Mouse (Mus musculus): ENCODE measurements around the gene Wnt16. TPM values are rescaled to one million over a fixed set of nuclear protein-coding genes. Genes with fewer than 3 reads are reported as not detected.

Wnt16 gene
- polyA plus RNA-seq, 1 experiment from 2014 or later, result not detected

DNA sequence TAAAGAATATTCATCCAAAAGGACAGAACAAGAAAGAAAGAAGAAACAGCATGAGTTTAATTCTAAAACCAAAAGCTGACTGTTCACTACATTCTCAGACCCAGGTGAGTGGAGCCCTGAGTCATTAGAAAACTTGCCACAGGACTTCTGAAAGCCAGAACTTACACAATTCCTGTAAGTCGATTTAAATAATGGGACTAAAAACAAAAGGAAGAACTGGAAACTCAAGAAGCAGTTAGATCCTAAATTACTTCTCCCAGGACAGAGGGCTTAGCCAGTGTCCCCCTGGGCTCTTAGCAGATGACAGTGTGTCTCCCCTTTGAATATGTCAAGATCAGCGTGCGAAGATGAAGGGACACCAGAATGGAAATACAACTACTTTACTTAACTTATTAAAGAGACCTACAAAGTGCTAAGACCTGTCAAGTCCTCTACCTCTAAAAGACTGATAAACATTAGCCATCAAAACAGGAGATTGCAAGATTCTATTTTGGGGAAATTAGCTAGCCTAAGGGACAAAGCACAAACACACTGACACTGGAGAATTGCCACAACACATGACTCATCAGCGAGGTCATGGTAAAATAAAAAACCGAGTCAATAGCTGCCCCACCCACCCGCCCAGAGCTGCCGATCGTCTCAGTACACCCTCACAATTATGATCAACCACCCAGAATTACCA is 18.0 kb upstream of the Wnt16 start:
- Histone ChIP-seq H3K9ac (ENCODE audit: low read depth, low read length) (no peak overlapping the region), H3K9me3 (replicated peaks; ENCODE audit: control insufficient read depth, low read length, poor library complexity, severe bottlenecking) (no peaks in the 10 kb centered on the region), H3K4me1 (ENCODE audit: control insufficient read depth, insufficient read depth, low read length) (no peaks in the 10 kb centered on the region), H3K27me3 (ENCODE audit: control insufficient read depth, insufficient read depth, low read depth, low read length) (no peaks in the 10 kb centered on the region), H3K4me3 (ENCODE audit: low read depth, low read length) (no peak overlapping the region), H3K36me3 (ENCODE audit: control insufficient read depth, insufficient read depth, low read length) (no peaks in the 10 kb centered on the region), H3K4me2 (ENCODE audit: low read length) (no peak overlapping the region), H3K27ac (ENCODE audit: low read length) (no peak overlapping the region)
- ATAC-seq, result no peak
- WGBS, result 81% methylated on average over 8 of the region's 8 CpGs

DNA sequence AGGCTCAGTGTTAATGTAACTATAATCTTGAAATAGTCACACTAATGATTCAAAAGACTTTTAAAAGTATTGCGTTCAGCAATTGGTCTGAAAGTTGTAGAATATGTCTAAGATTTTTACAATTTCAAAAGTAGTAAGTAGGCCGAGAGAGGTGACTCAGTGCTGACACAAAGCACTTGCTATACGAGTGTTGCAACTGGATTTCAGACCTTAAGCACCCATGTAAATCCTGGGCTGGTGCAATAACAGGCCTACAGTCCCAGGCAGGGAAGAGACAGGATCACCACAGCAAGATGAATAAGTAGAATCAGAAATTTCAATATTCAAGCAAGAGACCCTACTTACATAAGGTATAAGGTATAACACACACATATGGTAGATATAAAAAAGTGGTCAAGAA is 10.1 kb upstream of the Wnt16 start:
- Histone ChIP-seq H3K9me3 (replicated peaks; ENCODE audit: control insufficient read depth, low read length, poor library complexity, severe bottlenecking) (no peaks in the 10 kb centered on the region), H3K4me2 (ENCODE audit: low read length) (no peak overlapping the region), H3K4me3 (ENCODE audit: low read depth, low read length) (no peak overlapping the region), H3K27ac (ENCODE audit: low read length) (no peak overlapping the region), H3K27me3 (ENCODE audit: control insufficient read depth, insufficient read depth, low read depth, low read length) (no peaks in the 10 kb centered on the region), H3K4me1 (ENCODE audit: control insufficient read depth, insufficient read depth, low read length) (no peaks in the 10 kb centered on the region), H3K36me3 (ENCODE audit: control insufficient read depth, insufficient read depth, low read length) (no peaks in the 10 kb centered on the region), H3K9ac (ENCODE audit: low read depth, low read length) (no peak overlapping the region)
- no peak for ATAC-seq
- WGBS, result 92% methylated on average over 3 of the region's 3 CpGs

DNA sequence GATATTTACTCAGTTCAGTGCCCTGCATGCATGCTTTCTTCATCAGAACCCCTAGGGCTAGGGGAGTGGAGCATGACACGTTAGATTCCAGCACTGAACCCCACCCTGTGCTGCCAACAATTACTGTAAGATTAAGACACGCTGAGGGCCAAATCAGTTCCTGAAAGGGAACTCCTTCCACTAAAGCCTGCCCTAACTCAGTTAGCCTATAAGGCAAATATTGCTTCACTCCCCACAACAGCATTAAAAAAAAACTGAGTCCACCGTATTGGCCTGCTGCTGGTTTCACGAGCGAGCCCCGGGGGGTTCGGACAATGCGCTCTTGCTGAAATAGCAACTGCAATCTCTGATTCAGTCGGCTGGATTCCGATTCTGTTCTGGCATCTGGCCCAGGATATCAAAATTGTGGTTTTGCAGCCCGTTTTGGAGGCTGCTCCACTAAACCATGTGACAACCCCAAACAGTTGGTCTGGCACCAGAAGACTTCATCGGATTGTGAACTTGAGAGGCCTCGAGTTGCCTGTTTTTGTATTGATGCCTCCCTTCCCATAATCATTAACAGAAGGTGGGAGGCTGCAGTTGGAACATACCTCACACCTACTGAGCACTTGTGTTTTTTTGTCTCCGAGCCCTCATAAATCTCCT is 7.7 kb upstream of the Wnt16 start:
- ATAC-seq, result no peak
- H3K27me3 ChIP-seq (ENCODE audit: control insufficient read depth, insufficient read depth, low read depth, low read length), result no peaks in the 10 kb centered on the region
- no peaks in the 10 kb centered on the region for H3K36me3 ChIP-seq (ENCODE audit: control insufficient read depth, insufficient read depth, low read length)
- no peak overlapping the region for H3K27ac ChIP-seq (ENCODE audit: low read length)
- no peak overlapping the region for H3K4me3 ChIP-seq (ENCODE audit: low read depth, low read length)
- H3K9me3 ChIP-seq (replicated peaks; ENCODE audit: control insufficient read depth, low read length, poor library complexity, severe bottlenecking), result no peaks in the 10 kb centered on the region
- H3K4me1 ChIP-seq (ENCODE audit: control insufficient read depth, insufficient read depth, low read length), result no peaks in the 10 kb centered on the region
- H3K4me2 ChIP-seq (ENCODE audit: low read length), result no peak overlapping the region
- WGBS, result 64% methylated on average over 14 of the region's 14 CpGs
- H3K9ac ChIP-seq (ENCODE audit: low read depth, low read length), result no peak overlapping the region

DNA sequence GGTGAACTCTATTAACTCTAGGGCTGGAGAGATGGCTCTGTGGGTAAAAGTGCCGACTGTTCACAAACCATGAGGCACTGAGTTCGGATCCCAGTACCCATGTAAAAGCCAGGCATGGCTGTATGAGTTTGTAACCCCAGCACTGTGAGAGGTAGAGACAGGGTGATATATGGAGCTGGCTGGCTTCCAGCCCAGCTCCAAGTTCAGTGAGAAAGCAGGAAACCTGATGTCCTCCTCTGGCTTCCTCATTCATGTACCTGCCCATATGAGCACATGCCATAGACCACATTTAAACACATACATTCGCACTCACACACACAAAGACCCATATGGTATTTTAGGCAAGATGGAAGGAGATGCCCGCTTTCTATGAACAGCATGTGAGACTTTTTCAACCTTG is 5.6 kb upstream of the Wnt16 start:
- 94% methylated on average over 4 of the region's 4 CpGs for WGBS
- no peak overlapping the region for H3K4me2 ChIP-seq (ENCODE audit: low read length)

DNA sequence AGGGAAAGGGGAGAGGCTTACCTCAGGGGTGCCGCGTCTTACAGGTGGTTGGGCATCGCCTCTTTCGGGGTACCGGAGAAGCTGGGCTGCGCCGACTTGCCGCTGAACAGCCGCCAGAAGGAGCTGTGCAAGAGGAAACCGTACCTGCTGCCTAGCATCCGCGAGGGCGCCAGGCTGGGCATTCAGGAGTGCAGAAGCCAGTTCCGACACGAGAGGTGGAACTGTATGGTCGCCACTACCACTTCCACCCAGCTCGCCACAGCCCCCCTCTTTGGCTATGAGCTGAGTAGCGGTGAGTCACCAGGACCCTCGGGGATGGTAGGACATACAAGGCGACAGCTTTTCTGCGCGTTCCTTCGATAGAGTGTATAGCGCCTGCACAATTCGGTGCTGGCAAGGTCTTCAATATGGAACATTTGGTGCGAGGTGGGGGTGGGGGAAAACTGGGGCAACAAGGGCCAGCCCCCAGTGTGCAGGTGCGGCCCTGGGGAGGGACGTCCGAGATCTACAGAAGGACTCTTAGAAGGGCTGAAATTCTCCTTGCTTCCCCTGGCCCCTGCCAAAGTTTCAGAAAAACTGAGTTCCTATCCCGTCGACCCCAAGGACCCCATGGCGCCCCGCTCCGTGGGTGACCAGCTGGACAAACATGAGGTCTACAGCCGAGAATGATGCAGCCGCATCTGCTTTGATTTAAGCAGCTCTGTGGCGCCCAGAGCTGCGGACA is 872 bp downstream of the Wnt16 start:
- H3K4me2 ChIP-seq (ENCODE audit: low read length), result peak overlapping the region; percentile 72
- H3K36me3 ChIP-seq (ENCODE audit: control insufficient read depth, insufficient read depth, low read length), result no peaks in the 10 kb centered on the region
- WGBS, result under 1% methylated on average over 38 of the region's 38 CpGs
- H3K4me1 ChIP-seq (ENCODE audit: control insufficient read depth, insufficient read depth, low read length), result peaks cover 14% of the 10 kb centered on the region
- peaks cover 18% of the 10 kb centered on the region for H3K27me3 ChIP-seq (ENCODE audit: control insufficient read depth, insufficient read depth, low read depth, low read length)
- H3K27ac ChIP-seq (ENCODE audit: low read length), result no peak overlapping the region
- ATAC-seq, result peak; percentile 92
- no peaks in the 10 kb centered on the region for H3K9me3 ChIP-seq (replicated peaks; ENCODE audit: control insufficient read depth, low read length, poor library complexity, severe bottlenecking)
- peak overlapping the region; percentile 4; the same call in 1 of the 2 replicates for H3K9ac ChIP-seq (ENCODE audit: low read depth, low read length)
- H3K4me3 ChIP-seq (ENCODE audit: low read depth, low read length), result peak overlapping the region; percentile 41

More for the DNA sequence above, 5.6 kb upstream of the Wnt16 start:
- Histone ChIP-seq H3K4me3 (ENCODE audit: low read depth, low read length) (no peak overlapping the region), H3K27me3 (ENCODE audit: control insufficient read depth, insufficient read depth, low read depth, low read length) (no peaks in the 10 kb centered on the region; the same call in 1 of the 2 replicates), H3K4me1 (ENCODE audit: control insufficient read depth, insufficient read depth, low read length) (no peaks in the 10 kb centered on the region), H3K9me3 (replicated peaks; ENCODE audit: control insufficient read depth, low read length, poor library complexity, severe bottlenecking) (no peaks in the 10 kb centered on the region), H3K27ac (ENCODE audit: low read length) (no peak overlapping the region), H3K36me3 (ENCODE audit: control insufficient read depth, insufficient read depth, low read length) (no peaks in the 10 kb centered on the region), H3K9ac (ENCODE audit: low read depth, low read length) (no peak overlapping the region)
- no peak for ATAC-seq

DNA sequence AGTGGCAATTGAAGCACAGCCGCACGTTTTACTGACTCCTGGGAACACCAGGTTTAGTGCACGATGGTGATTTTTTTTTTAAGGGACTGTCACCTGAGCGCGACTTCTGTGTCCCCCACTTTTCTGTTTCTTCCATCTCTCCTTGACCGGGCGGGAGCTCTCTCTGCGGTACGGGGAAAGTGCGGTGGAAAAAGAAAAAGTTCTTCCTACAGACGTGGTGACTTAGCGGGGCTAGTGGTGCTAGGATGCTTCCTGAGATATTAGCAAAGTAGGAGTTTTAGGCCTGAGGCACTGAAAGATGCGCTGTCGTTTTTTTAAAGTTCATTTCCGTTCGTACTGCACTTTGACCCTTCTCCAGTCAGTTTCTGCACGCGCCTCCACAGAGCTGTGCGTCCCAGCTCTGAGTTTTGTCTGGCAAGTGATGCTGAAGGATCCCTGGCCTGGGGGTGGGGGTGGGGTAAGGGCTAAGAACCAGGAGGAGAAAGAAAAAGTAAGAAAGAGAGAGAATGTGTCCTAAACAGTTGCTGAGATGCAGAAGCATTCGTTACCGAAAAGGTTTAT is 1.5 kb downstream of the Wnt16 start:
- H3K9me3 ChIP-seq (replicated peaks; ENCODE audit: control insufficient read depth, low read length, poor library complexity, severe bottlenecking), result no peaks in the 10 kb centered on the region
- peaks cover 14% of the 10 kb centered on the region for H3K4me1 ChIP-seq (ENCODE audit: control insufficient read depth, insufficient read depth, low read length)
- peaks cover 18% of the 10 kb centered on the region for H3K27me3 ChIP-seq (ENCODE audit: control insufficient read depth, insufficient read depth, low read depth, low read length)
- H3K9ac ChIP-seq (ENCODE audit: low read depth, low read length), result no peak overlapping the region
- H3K4me2 ChIP-seq (ENCODE audit: low read length), result peak overlapping the region; percentile 72
- no peak overlapping the region for H3K27ac ChIP-seq (ENCODE audit: low read length)
- no peak for ATAC-seq
- peak overlapping the region; percentile 41 for H3K4me3 ChIP-seq (ENCODE audit: low read depth, low read length)
- no peaks in the 10 kb centered on the region for H3K36me3 ChIP-seq (ENCODE audit: control insufficient read depth, insufficient read depth, low read length)
- 3% methylated on average over 21 of the region's 21 CpGs for WGBS

DNA sequence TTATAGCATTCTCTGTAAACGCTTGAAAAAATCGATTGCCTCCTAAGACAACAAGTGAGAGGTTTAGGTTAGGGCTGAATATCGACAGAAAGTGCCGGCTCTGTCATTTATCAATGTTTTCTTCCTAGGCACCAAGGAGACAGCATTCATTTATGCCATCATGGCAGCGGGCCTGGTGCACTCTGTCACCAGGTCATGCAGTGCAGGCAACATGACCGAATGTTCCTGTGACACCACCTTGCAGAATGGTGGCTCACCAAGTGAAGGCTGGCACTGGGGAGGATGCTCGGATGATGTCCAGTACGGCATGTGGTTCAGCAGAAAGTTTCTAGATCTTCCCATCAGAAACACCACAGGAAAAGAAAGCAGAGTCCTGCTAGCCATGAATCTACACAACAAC is 2.8 kb downstream of the Wnt16 start:
- ATAC-seq, result no peak
- 83% methylated on average over 8 of the region's 8 CpGs for WGBS
- H3K9ac ChIP-seq (ENCODE audit: low read depth, low read length), result no peak overlapping the region
- H3K27ac ChIP-seq (ENCODE audit: low read length), result no peak overlapping the region
- H3K4me2 ChIP-seq (ENCODE audit: low read length), result no peak overlapping the region
- H3K4me3 ChIP-seq (ENCODE audit: low read depth, low read length), result no peak overlapping the region
- peaks cover 18% of the 10 kb centered on the region for H3K27me3 ChIP-seq (ENCODE audit: control insufficient read depth, insufficient read depth, low read depth, low read length)
- H3K4me1 ChIP-seq (ENCODE audit: control insufficient read depth, insufficient read depth, low read length), result peaks cover 14% of the 10 kb centered on the region
- H3K9me3 ChIP-seq (replicated peaks; ENCODE audit: control insufficient read depth, low read length, poor library complexity, severe bottlenecking), result no peaks in the 10 kb centered on the region
- no peaks in the 10 kb centered on the region for H3K36me3 ChIP-seq (ENCODE audit: control insufficient read depth, insufficient read depth, low read length)

DNA sequence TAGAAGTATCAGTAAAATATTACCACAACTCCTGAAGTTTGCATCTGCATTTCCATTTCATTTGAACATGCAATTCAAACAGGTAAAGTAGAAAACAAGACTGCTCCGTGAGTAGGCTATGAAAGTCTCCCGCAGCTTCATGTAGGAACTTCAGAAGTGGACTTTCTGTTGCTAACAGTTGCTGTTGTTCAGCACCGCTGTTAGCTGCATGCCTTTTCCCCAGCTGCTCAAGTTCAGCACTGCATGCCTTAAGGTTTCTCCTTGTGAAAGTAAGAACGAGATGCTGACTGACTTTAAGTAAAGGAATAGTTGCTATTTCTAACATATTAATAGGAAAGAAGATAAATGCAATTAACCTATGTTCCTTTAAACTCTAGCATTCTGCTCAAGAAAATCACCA is 4.0 kb downstream of the Wnt16 start:
- Histone ChIP-seq H3K27me3 (ENCODE audit: control insufficient read depth, insufficient read depth, low read depth, low read length) (peaks cover 18% of the 10 kb centered on the region), H3K36me3 (ENCODE audit: control insufficient read depth, insufficient read depth, low read length) (no peaks in the 10 kb centered on the region), H3K4me2 (ENCODE audit: low read length) (no peak overlapping the region), H3K4me1 (ENCODE audit: control insufficient read depth, insufficient read depth, low read length) (peaks cover 14% of the 10 kb centered on the region), H3K4me3 (ENCODE audit: low read depth, low read length) (no peak overlapping the region), H3K9ac (ENCODE audit: low read depth, low read length) (no peak overlapping the region), H3K27ac (ENCODE audit: low read length) (no peak overlapping the region), H3K9me3 (replicated peaks; ENCODE audit: control insufficient read depth, low read length, poor library complexity, severe bottlenecking) (no peaks in the 10 kb centered on the region)
- ATAC-seq, result no peak
- 49% methylated on average over 4 of the region's 4 CpGs for WGBS

DNA sequence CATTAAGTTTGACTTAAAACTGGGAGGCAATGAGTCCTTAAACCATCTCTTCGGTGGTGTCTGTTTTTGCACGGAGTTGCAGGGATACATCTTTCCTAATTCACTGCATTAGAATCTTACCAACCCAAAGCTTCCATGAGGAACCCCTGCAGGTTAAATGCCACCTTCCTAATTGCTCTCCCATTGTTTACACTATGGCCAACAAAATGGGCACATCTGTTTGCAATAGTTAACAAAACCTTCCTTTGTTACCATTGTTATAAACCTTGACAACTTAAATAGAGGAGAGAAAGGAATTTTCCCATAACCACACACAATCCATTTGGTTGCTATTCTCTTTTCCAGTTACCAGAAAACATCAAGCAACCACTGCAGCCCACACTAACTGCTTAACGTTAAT is 5.9 kb downstream of the Wnt16 start:
- H3K4me3 ChIP-seq (ENCODE audit: low read depth, low read length), result no peak overlapping the region
- H3K27ac ChIP-seq (ENCODE audit: low read length), result no peak overlapping the region
- WGBS, result 38% methylated on average over 3 of the region's 3 CpGs
- H3K9ac ChIP-seq (ENCODE audit: low read depth, low read length), result no peak overlapping the region
- no peaks in the 10 kb centered on the region for H3K36me3 ChIP-seq (ENCODE audit: control insufficient read depth, insufficient read depth, low read length)
- no peak overlapping the region for H3K4me2 ChIP-seq (ENCODE audit: low read length)
- no peak for ATAC-seq
- peaks cover 7% of the 10 kb centered on the region; the same call in 1 of the 2 replicates for H3K4me1 ChIP-seq (ENCODE audit: control insufficient read depth, insufficient read depth, low read length)
- H3K27me3 ChIP-seq (ENCODE audit: control insufficient read depth, insufficient read depth, low read depth, low read length), result peaks cover 12% of the 10 kb centered on the region
- no peaks in the 10 kb centered on the region for H3K9me3 ChIP-seq (replicated peaks; ENCODE audit: control insufficient read depth, low read length, poor library complexity, severe bottlenecking)
